Mouse (Mus musculus): ENCODE results near the gene 4930572O03Rik. TPM values are rescaled to one million over a fixed set of nuclear protein-coding genes. Genes with fewer than 3 reads are reported as not detected.
"Not testable (repeated sequence)": the region's sequence is repeated elsewhere in the genome, so short reads cannot be mapped to it uniquely, and the experiment has no call there.

4930572O03Rik gene
- polyA plus RNA-seq, 1 experiment = not detected

DNA sequence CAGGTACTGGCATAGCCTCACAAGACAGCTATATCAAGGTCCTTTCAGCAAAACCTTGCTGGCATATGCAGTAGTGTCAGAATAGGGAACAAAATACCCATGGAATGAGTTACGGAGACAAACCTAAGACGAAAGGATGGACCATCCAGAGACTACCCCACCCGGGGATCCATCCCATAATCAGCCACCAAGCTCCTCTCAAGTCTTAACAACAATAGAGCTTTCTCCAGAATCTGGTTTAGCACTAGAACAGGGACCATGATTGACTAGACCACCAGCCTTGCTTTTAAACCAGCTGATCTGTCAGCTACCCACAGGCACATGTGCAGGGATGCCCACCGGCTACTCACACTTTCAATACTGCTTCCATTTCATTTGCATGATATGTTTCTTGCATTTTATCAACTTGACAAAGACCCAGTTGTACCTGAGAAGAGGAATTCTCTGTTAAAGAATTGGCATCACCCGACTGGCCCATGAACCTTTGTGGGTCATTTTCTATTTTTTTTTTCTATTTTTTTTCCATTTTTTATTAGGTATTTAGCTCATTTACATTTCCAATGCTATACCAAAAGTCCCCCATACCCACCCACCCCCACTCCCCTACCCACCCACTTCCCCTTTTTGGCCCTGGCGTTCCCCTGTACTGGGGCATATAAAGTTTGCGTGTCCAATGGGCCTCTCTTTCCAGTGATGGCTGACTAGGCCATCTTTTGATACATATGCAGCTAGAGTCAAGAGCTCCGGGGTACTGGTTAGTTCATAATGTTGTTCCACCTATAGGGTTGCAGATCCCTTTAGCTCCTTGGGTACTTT lies 17.8 kb upstream of the 4930572O03Rik start:
- H3K27ac ChIP-seq (ENCODE audit: insufficient read depth, low read depth, low read length); H3K27me3 ChIP-seq (ENCODE audit: control insufficient read depth, insufficient read depth, low read length); H3K36me3 ChIP-seq (ENCODE audit: control insufficient read depth, insufficient read depth, low read length); H3K4me1 ChIP-seq (ENCODE audit: control insufficient read depth, insufficient read depth, insufficient read length, low read length); H3K4me3 ChIP-seq (ENCODE audit: low read depth, low read length): not testable (repeated sequence)
- 89% methylated on average over 5 of the region's 8 CpGs for WGBS

DNA sequence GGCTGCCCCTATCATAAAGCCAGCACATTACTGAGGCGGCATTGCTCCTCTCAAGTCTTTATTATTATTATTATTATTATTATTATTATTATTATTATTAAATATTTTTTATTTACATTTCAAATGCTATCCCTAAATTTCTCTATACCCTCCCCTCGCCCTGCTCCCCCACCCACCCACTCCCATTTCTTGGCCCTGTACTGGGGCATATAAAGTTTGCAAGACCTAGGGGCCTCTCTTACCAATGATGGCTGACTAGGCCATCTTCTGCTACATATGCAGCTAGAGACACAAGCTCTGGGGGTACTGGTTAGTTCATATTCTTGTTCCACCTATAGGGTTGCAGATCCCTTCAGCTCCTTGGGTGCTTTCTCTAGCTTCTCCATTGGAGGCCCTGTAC lies 17.1 kb upstream of the 4930572O03Rik start:
- not testable (repeated sequence) for H3K27ac ChIP-seq (ENCODE audit: insufficient read depth, low read depth, low read length); H3K4me3 ChIP-seq (ENCODE audit: low read depth, low read length); H3K27me3 ChIP-seq (ENCODE audit: control insufficient read depth, insufficient read depth, low read length); H3K36me3 ChIP-seq (ENCODE audit: control insufficient read depth, insufficient read depth, low read length); H3K4me1 ChIP-seq (ENCODE audit: control insufficient read depth, insufficient read depth, insufficient read length, low read length)
- 74% methylated on average over 2 of the region's 2 CpGs for WGBS

DNA sequence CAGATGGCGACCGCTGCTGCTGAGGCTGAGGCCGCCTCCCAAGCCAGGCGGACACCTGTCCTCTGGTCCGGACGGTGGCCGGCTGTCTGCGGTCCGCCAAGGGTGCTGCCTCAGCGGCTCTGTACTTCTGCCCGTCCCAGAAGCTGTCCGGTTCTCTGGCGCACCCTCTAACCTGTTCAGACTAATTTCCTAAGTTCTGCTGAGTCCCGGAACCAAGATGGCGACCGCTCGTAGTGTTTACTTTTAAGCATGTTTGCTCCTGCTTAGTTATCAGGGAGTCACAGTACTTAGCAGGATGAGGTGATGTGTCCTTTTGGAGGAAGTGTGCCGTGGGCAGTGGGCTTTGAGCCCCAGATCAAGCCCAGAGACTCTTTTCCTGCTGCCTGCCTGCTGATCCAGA lies 13.9 kb upstream of the 4930572O03Rik start:
- H3K27ac ChIP-seq (ENCODE audit: insufficient read depth, low read depth, low read length); H3K4me1 ChIP-seq (ENCODE audit: control insufficient read depth, insufficient read depth, insufficient read length, low read length); H3K4me3 ChIP-seq (ENCODE audit: low read depth, low read length); H3K36me3 ChIP-seq (ENCODE audit: control insufficient read depth, insufficient read depth, low read length); H3K27me3 ChIP-seq (ENCODE audit: control insufficient read depth, insufficient read depth, low read length): not testable (repeated sequence)
- WGBS = 84% methylated on average over 9 of the region's 18 CpGs

DNA sequence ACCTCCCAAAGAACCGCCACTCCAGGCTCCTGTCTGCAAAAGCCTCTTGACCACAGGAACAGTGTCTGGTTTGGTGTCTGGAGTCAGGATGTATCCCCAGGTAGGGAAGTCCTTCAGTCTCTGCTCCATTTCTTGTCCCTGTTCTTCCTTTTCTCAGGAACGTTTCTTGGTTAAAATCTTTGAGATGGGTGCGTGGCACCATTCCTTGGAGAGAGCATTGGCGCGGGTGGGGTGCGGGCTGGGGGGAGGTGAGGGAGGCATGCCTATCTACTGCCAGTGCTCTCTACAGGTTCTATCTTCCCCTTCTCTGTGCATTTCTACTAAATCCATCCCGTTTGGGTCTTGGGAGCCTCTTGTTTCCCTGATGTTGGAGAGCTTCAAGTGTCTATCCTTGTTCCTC lies 7.0 kb upstream of the 4930572O03Rik start:
- 70% methylated on average over 7 of the region's 7 CpGs for WGBS
- H3K27ac ChIP-seq (ENCODE audit: insufficient read depth, low read depth, low read length); H3K4me1 ChIP-seq (ENCODE audit: control insufficient read depth, insufficient read depth, insufficient read length, low read length); H3K4me3 ChIP-seq (ENCODE audit: low read depth, low read length); H3K27me3 ChIP-seq (ENCODE audit: control insufficient read depth, insufficient read depth, low read length); H3K36me3 ChIP-seq (ENCODE audit: control insufficient read depth, insufficient read depth, low read length): not testable (repeated sequence)

DNA sequence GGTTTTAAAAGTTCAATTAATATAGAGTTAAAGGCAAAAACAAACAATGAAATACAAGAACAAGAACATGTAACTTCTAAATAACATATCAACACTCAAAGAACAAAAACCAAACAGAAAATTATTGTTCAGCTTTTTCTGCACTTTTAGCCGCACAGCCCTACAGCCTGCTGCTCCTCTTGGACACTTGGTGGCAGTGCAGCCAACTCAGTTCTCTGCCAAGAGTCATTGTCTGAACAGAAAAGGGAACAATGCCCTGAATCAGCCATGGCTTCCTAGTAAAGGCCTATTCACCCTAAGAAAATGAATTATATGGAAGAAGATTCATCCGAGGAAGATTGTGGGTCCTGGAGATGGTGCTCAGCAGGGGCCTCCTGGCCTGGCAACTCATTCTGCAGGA lies 4.5 kb downstream of the 4930572O03Rik start:
- not testable (repeated sequence) for H3K27me3 ChIP-seq (ENCODE audit: control insufficient read depth, insufficient read depth, low read length); H3K4me3 ChIP-seq (ENCODE audit: low read depth, low read length); H3K36me3 ChIP-seq (ENCODE audit: control insufficient read depth, insufficient read depth, low read length); H3K4me1 ChIP-seq (ENCODE audit: control insufficient read depth, insufficient read depth, insufficient read length, low read length); H3K27ac ChIP-seq (ENCODE audit: insufficient read depth, low read depth, low read length)
- 74% methylated on average over 2 of the region's 2 CpGs for WGBS

DNA sequence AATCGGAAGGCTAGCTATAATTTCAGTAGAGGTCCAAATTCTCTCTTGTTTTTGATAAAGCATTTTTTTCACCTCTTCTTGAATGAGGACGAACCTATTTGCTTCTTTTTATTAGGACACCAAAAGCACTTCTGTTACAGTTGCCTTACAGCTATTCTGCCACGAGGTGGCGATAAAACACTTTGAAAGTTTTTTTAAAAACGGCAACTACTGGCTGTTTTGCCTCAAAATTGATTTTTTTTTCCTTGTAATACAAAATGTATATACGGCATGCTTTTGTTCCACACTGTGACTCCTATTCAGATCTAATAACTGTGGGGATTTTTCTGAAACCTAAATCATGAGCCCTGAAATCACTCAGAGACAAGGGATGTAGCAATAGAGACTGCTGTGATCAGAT lies 11.2 kb downstream of the 4930572O03Rik start:
- H3K27ac ChIP-seq (ENCODE audit: insufficient read depth, low read depth, low read length); H3K4me3 ChIP-seq (ENCODE audit: low read depth, low read length); H3K4me1 ChIP-seq (ENCODE audit: control insufficient read depth, insufficient read depth, insufficient read length, low read length); H3K27me3 ChIP-seq (ENCODE audit: control insufficient read depth, insufficient read depth, low read length); H3K36me3 ChIP-seq (ENCODE audit: control insufficient read depth, insufficient read depth, low read length): not testable (repeated sequence)
- 20% methylated on average over 6 of the region's 6 CpGs for WGBS

DNA sequence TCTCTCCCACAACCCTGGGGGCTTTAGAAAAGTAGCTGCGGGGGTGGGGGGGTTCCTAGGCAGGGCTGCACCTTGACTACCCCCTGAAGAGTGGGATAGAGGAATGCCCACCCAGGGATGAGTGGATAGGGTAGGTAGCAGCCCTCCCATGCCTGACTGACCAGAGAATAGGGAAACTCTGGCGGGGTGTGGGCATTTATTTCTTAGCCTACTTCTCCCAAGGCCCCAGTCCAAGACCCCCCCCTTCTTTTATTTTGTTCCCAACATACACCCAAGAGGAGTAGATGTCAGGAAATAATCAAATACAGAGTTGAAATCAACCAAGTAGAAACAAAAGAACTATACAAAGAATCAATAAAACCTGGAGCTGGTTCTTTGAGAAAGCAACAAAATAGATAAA lies 19.2 kb downstream of the 4930572O03Rik start:
- 56% methylated on average over 2 of the region's 2 CpGs for WGBS
- not testable (repeated sequence) for H3K27me3 ChIP-seq (ENCODE audit: control insufficient read depth, insufficient read depth, low read length)

DNA sequence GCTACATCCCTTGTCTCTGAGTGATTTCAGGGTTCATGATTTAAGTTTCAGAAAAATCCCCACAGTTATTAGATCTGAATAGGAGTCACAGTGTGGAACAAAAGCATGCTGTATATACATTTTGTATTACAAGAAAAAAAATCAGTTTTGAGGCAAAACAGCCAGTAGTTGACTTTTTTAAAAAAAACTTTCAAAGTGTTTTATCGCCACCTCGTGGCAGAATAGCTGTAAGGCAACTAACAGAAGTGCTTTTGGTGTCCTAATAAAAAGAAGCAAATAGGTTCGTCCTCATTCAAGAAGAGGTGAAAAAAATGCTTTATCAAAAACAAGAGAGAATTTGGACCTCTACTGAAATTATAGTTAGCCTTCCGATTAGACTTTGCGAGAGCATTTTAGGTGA lies 26.8 kb downstream of the 4930572O03Rik start:
- not testable (repeated sequence) for H3K27me3 ChIP-seq (ENCODE audit: control insufficient read depth, insufficient read depth, low read length); H3K4me3 ChIP-seq (ENCODE audit: low read depth, low read length); H3K36me3 ChIP-seq (ENCODE audit: control insufficient read depth, insufficient read depth, low read length); H3K27ac ChIP-seq (ENCODE audit: insufficient read depth, low read depth, low read length); H3K4me1 ChIP-seq (ENCODE audit: control insufficient read depth, insufficient read depth, insufficient read length, low read length)
- WGBS = 28% methylated on average over 5 of the region's 5 CpGs

More for the DNA sequence above, 19.2 kb downstream of the 4930572O03Rik start:
- not testable (repeated sequence) for H3K36me3 ChIP-seq (ENCODE audit: control insufficient read depth, insufficient read depth, low read length); H3K4me3 ChIP-seq (ENCODE audit: low read depth, low read length); H3K27ac ChIP-seq (ENCODE audit: insufficient read depth, low read depth, low read length); H3K4me1 ChIP-seq (ENCODE audit: control insufficient read depth, insufficient read depth, insufficient read length, low read length)

DNA sequence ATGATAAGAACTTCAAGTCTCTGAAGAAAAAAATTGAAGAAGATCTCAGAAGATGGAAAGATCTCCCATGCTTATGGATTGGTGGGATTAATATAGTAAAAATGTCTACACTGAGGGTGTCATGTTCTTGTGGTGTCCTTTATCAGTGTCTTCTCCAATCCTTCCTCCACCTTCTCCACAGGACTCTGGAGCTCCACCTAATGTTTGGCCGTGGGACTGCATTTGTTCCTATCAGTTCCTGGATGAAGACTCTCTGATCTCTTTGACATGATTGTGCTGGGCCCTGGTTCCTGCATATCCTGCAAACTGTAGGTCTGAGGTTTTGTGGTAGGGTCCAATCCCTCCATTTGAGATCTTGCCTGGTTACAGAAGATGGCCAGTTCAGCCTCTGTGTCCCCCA lies 28.7 kb downstream of the 4930572O03Rik start:
- not testable (repeated sequence) for H3K4me3 ChIP-seq (ENCODE audit: low read depth, low read length); H3K27me3 ChIP-seq (ENCODE audit: control insufficient read depth, insufficient read depth, low read length); H3K36me3 ChIP-seq (ENCODE audit: control insufficient read depth, insufficient read depth, low read length); H3K27ac ChIP-seq (ENCODE audit: insufficient read depth, low read depth, low read length); H3K4me1 ChIP-seq (ENCODE audit: control insufficient read depth, insufficient read depth, insufficient read length, low read length)
- whole genome bisulfite sequencing = 17% methylated on average over 1 of the region's 1 CpGs

DNA sequence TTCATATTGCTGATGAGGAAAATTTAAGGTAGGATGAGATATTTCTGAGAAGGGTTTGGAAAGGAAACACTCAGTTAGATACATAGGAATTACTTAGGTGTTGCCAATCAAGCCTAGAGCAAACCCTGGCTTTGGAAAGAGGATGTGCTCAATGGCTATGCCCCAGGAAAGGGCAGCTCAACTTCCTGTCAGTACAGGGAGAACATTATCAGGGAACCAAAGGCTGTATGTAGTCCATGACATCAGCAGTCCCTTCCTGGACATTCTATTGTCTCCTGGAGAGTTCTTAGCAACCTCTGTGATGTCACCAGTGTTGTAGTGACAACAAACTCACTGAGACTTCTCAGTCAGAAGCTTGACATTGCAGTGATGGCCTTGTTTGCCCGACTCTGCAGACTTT lies 38.1 kb downstream of the 4930572O03Rik start, which contains the start of gene Speer4d:
Gene Speer4d (plus strand): TSS at position 301 of the 400 bp plus-strand sequence.
- H3K4me1 ChIP-seq (ENCODE audit: control insufficient read depth, insufficient read depth, insufficient read length, low read length); H3K4me3 ChIP-seq (ENCODE audit: low read depth, low read length); H3K36me3 ChIP-seq (ENCODE audit: control insufficient read depth, insufficient read depth, low read length); H3K27me3 ChIP-seq (ENCODE audit: control insufficient read depth, insufficient read depth, low read length); H3K27ac ChIP-seq (ENCODE audit: insufficient read depth, low read depth, low read length): not testable (repeated sequence)
- 44% methylated on average over 1 of the region's 1 CpGs for WGBS

DNA sequence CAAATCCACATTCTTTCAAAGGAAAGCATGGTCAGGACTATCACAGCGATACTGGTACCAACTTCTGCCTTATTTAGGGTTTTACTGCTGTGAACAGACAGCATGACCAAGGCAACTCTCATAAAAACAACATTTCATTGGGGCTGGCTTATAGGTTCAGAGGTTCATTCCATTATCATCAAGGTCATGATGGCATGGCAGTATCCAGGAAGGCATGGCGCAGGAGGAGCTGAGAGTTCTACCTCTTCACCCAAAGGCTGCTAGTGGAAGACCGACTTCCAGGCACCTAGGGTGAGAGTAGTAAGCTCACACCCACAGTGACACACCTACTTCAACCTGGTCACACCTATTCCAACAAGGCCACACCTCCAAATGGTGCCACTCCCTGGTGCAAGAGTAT lies 40.7 kb downstream of the 4930572O03Rik start:
- H3K27ac ChIP-seq (ENCODE audit: insufficient read depth, low read depth, low read length); H3K4me3 ChIP-seq (ENCODE audit: low read depth, low read length); H3K4me1 ChIP-seq (ENCODE audit: control insufficient read depth, insufficient read depth, insufficient read length, low read length); H3K36me3 ChIP-seq (ENCODE audit: control insufficient read depth, insufficient read depth, low read length); H3K27me3 ChIP-seq (ENCODE audit: control insufficient read depth, insufficient read depth, low read length): not testable (repeated sequence)
- WGBS = 72% methylated on average over 3 of the region's 3 CpGs

DNA sequence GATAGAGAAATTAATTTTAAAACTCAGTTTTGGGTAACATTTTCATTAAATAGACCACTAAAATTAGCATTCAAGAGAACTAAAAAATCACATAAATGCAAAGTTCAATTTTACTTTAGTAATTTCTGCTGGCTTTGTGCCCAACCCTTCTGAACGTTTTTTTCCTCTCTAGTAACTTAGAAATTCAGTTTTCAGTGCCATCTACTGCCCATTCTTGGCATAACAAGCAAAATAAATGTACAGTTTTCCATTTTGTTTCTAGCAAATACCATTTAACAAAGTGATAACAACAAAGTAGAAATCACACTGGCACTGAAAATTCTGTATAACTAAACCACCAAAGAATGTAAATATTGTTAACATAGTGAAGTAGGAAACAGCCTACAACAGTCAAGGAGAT lies 46.2 kb downstream of the 4930572O03Rik start:
- WGBS = 4% methylated on average over 1 of the region's 1 CpGs
- not testable (repeated sequence) for H3K27me3 ChIP-seq (ENCODE audit: control insufficient read depth, insufficient read depth, low read length); H3K36me3 ChIP-seq (ENCODE audit: control insufficient read depth, insufficient read depth, low read length); H3K4me3 ChIP-seq (ENCODE audit: low read depth, low read length); H3K4me1 ChIP-seq (ENCODE audit: control insufficient read depth, insufficient read depth, insufficient read length, low read length); H3K27ac ChIP-seq (ENCODE audit: insufficient read depth, low read depth, low read length)

Data from small intestine, adult 2 months (tissue).